Mouse (Mus musculus) heart, embryonic 12.5 days (tissue): ENCODE measurements around the gene Sh3gl3. TPM values are rescaled to one million over a fixed set of nuclear protein-coding genes. Genes with fewer than 3 reads are reported as not detected.
"Not testable (repeated sequence)": the region's sequence is repeated elsewhere in the genome, so short reads cannot be mapped to it uniquely, and the experiment has no call there.

ENCODE experiments used
- ATAC-seq: fragments of 200-750 bp; cut with Nextera tagmentation; 2 replicates; pipeline ENCODE4 v1.8.0; 2017; ENCODE audit warnings: moderate TSS enrichment, moderate library complexity; ENCODE audit not compliant: insufficient number of reproducible peaks, low FRiP score
- H3K27ac ChIP-seq: fragments of 300-500 bp; sonication (generic); 2 replicates; pipeline ENCODE4 v1.5.1; 2016; ENCODE audit warnings: mild to moderate bottlenecking, moderate library complexity; ENCODE audit not compliant: poor library complexity, severe bottlenecking
- H3K27me3 ChIP-seq: fragments of 300-500 bp; sonication (generic); replicated peaks from 2 replicates; pipeline ENCODE4 v1.6.1; 2016; ENCODE audit warnings: mild to moderate bottlenecking, moderate library complexity
- H3K36me3 ChIP-seq: fragments of 300-500 bp; sonication (generic); 2 replicates; pipeline ENCODE4 v1.6.1; 2016; ENCODE audit warnings: mild to moderate bottlenecking, moderate library complexity
- H3K4me1 ChIP-seq: fragments of 300-500 bp; sonication (generic); replicated peaks from 2 replicates; pipeline ENCODE4 v1.6.1; 2016; ENCODE audit warnings: mild to moderate bottlenecking
- H3K4me2 ChIP-seq: fragments of 300-500 bp; sonication (generic); 2 replicates; pipeline ENCODE4 v1.6.1; 2016; ENCODE audit warnings: mild to moderate bottlenecking, moderate library complexity
- H3K4me3 ChIP-seq: fragments of 300-500 bp; sonication (generic); 2 replicates; pipeline ENCODE4 v1.5.1; 2016; ENCODE audit warnings: mild to moderate bottlenecking
- H3K9ac ChIP-seq: fragments of 300-500 bp; sonication (generic); 2 replicates; pipeline ENCODE4 v1.6.1; 2016; ENCODE audit warnings: mild to moderate bottlenecking, moderate library complexity
- H3K9me3 ChIP-seq: fragments of 300-500 bp; sonication (generic); replicated peaks from 2 replicates; pipeline ENCODE4 v1.6.1; 2016; ENCODE audit warnings: mild to moderate bottlenecking, moderate library complexity
- WGBS: fragments of 180-500 bp; shearing (Covaris S2); methylation state at CpG from one replicate; pipeline ENCODE4 v1.1.7; 2016; 5-methylcytosine and 5-hydroxymethylcytosine counted together
- polyA plus RNA-seq: library from polyadenylated mRNA; unstranded; fragments of >200 nt; fragmentation: Nextera tagmentation; extraction: Ambion mirVana; gene quantifications from 2 replicates; pipeline ENCODE4 v1.2.1, GENCODE M21; 2016

Sh3gl3 gene
- polyA plus RNA-seq, 1 experiment from 2014 or later = 6.4 TPM

DNA sequence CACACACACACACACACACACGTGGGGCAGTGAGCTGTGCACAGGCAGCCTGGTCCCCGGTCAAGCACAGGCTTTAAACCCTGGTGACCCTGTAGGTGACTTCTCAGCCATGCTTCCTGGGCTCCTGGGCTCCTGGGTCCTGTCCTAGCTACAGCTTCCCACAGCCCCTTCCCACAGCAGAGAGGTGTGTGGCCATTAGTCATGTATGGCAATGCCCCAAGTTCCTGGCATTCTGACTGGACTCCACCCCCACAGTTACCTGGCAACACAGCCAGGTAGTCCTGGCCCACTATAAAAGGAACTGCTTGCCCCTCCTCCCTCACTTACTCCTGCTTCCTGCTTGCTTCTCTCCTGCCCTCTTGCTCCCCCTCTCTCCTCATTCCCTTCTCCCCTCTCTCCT, 90.5 kb downstream of the Sh3gl3 start:
- Histone ChIP-seq H3K36me3 (no peaks in the 10 kb centered on the region), H3K4me3 (no peak overlapping the region), H3K4me2 (no peak overlapping the region), H3K9me3 (no peaks in the 10 kb centered on the region), H3K27me3 (0 out of 2 replicates have a peak, but pooled peaks cover 10% of the 10 kb centered on the region), H3K9ac (no peak overlapping the region), H3K27ac (no peak overlapping the region), H3K4me1 (no peaks in the 10 kb centered on the region)
- WGBS = 52% methylated on average over 2 of the region's 2 CpGs
- ATAC-seq = no peak

GRCm38 (mm10) chr7:82265365-82265764, 91.7 kb downstream of the Sh3gl3 start:
- Histone ChIP-seq H3K4me2 (no peak overlapping the region), H3K27ac (no peak overlapping the region), H3K9me3 (no peaks in the 10 kb centered on the region), H3K4me1 (no peaks in the 10 kb centered on the region), H3K36me3 (no peaks in the 10 kb centered on the region), H3K4me3 (no peak overlapping the region), H3K9ac (no peak overlapping the region), H3K27me3 (0 out of 2 replicates have a peak, but pooled peaks cover 10% of the 10 kb centered on the region)
- WGBS = 66% methylated on average over 4 of the region's 4 CpGs
- ATAC-seq = no peak

DNA sequence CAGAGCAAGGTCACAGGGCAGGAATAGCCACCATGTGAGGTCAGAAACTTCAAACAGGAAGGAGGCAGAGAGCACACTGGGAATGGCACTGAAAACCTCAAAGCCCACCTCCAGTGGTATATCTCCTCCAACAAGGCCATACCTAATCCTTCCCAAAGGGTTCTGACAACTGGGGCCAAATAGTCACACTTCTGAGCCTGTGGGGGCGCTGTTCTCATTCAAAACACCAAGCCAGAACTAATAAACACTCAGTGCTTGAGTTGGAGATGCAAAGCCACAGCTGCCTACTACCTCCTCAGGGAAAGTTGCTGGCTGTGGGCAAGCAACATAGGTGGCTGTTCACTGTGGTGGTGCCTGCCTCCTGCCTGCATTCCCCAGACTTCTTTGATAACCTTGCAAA, 96.3 kb downstream of the Sh3gl3 start:
- Histone ChIP-seq H3K9me3 (no peaks in the 10 kb centered on the region), H3K27ac (no peak overlapping the region), H3K27me3 (0 out of 2 replicates have a peak, but pooled peaks cover under 1% of the 10 kb centered on the region), H3K4me1 (peaks cover 9% of the 10 kb centered on the region; the same call in 1 of the 2 replicates), H3K9ac (no peak overlapping the region), H3K4me3 (no peak overlapping the region), H3K36me3 (no peaks in the 10 kb centered on the region), H3K4me2 (no peak overlapping the region)
- ATAC-seq = no peak
- WGBS = 8% methylated on average over 1 of the region's 1 CpGs

GRCm38 (mm10) chr7:82271742-82272141, 98.1 kb downstream of the Sh3gl3 start:
- Histone ChIP-seq H3K4me2 (no peak overlapping the region), H3K27ac (no peak overlapping the region), H3K27me3 (peaks cover 4% of the 10 kb centered on the region; the same call in 1 of the 2 replicates), H3K36me3 (no peaks in the 10 kb centered on the region), H3K9me3 (no peaks in the 10 kb centered on the region), H3K9ac (no peak overlapping the region), H3K4me3 (no peak overlapping the region), H3K4me1 (peaks cover 9% of the 10 kb centered on the region; the same call in 1 of the 2 replicates)
- 55% methylated on average over 5 of the region's 5 CpGs for WGBS
- ATAC-seq = no peak

DNA sequence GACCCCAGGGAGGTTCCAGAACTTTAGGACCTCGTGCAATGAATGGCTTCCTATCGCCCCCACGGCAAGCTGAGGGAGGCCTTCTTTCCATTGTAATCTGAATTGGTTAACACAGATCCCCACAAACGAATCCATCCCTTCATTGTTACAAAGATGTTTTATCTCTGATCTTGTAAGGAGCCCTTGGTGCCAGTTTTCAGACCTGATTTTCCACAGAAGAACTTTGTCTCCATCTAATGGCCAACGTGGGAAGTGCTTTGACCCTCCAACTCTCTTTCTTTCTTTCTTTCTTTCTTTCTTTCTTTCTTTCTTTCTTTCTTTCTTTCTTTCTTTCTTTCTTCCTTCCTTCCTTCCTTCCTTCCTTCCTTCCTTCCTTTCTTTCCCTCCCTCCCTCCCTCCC, 99.2 kb downstream of the Sh3gl3 start:
- not testable (repeated sequence) for H3K27me3 ChIP-seq, H3K4me3 ChIP-seq, H3K4me2 ChIP-seq, ATAC-seq, H3K9me3 ChIP-seq, H3K9ac ChIP-seq, H3K36me3 ChIP-seq, H3K27ac ChIP-seq, H3K4me1 ChIP-seq
- 33% methylated on average over 5 of the region's 5 CpGs for WGBS

DNA sequence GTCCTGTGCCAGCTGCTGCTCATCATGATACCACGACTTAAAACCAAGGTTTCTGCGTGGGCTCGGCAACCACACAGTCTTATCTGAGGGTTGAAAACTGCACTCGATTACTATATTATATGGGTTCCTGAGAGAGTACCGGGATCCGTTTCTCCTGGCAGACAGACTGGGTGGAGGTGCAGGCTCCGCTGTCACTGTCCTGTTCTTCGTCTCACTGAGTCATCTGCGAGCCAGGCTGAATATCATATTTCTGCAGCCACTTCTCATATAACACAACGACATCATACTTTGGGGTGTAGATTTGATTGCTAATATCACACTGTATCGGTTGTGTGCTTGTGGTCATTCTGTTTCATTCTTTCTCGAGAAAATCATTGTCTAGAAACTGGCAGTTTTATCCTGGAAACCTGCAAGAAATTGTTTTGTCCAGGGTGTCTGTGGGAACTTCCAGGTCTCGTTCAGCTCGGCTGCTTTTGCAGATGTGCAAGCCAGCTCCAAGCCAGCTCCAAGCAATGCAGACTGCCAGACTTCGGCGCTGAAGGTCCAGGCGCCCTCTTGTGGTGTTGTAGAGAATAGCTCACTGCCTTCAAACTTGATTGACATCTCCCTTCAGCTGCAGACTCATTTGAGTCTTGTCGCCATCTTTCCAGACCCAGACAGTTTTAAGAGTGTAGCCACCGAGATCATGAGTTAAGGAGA, 100.5 kb downstream of the Sh3gl3 start:
- 42% methylated on average over 19 of the region's 19 CpGs for WGBS
- no peaks in the 10 kb centered on the region for H3K36me3 ChIP-seq
- H3K4me1 ChIP-seq = peaks cover 9% of the 10 kb centered on the region; the same call in 1 of the 2 replicates
- H3K4me2 ChIP-seq = no peak overlapping the region
- ATAC-seq = no peak
- no peak overlapping the region for H3K4me3 ChIP-seq
- no peaks in the 10 kb centered on the region for H3K9me3 ChIP-seq
- no peak overlapping the region for H3K27ac ChIP-seq
- H3K9ac ChIP-seq = no peak overlapping the region
- H3K27me3 ChIP-seq = peaks cover 8% of the 10 kb centered on the region

- no peak for ATAC-seq
- no peak overlapping the region for H3K9ac ChIP-seq
Observed at GRCm38 (mm10) chr7:82274975-82275374, 101.3 kb downstream of the Sh3gl3 start.

DNA sequence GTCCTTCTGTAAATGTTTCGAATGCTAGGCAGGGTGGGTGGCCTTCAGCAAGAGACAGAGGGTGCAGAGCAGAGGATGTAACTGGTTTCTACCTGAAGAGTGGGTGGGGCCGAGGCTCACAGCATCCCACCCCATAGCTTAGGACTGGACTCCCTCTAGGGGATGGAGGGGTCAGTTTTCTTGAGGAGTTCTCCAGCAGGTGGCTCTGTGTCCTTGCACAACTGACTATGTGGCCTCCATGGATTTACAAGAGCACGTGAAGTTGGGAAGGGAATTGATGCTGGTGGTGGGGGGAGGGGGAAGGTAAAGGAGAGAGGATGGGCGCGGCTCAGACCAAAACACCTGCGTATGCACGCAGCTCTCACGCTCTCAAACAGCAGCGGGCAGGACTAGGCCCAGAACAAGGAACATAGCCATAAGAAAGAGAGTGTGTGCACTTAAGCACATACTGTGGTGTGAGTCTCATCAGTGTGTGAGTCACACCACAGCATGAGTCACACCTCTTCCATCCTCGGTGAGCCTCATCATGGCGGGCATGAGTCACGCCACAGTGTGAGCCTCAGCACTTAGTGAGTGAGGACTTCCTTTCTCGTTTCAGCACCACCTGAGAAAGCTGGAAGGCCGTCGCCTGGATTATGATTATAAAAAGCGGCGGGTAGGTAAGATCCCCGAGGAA, 102.0 kb downstream of the Sh3gl3 start:
- no peak overlapping the region for H3K27ac ChIP-seq
- H3K27me3 ChIP-seq = peaks cover 14% of the 10 kb centered on the region
- no peak for ATAC-seq
- no peak overlapping the region for H3K4me2 ChIP-seq
- H3K9ac ChIP-seq = no peak overlapping the region
- no peak overlapping the region for H3K4me3 ChIP-seq
- H3K36me3 ChIP-seq = no peaks in the 10 kb centered on the region
- H3K9me3 ChIP-seq = no peaks in the 10 kb centered on the region
- 67% methylated on average over 18 of the region's 18 CpGs for WGBS
- H3K4me1 ChIP-seq = peaks cover 9% of the 10 kb centered on the region; the same call in 1 of the 2 replicates

More at GRCm38 (mm10) chr7:82274975-82275374, 101.3 kb downstream of the Sh3gl3 start:
- Histone ChIP-seq H3K4me3 (no peak overlapping the region), H3K27ac (no peak overlapping the region), H3K9me3 (no peaks in the 10 kb centered on the region), H3K36me3 (no peaks in the 10 kb centered on the region), H3K4me1 (peaks cover 9% of the 10 kb centered on the region; the same call in 1 of the 2 replicates), H3K4me2 (no peak overlapping the region), H3K27me3 (peaks cover 8% of the 10 kb centered on the region)
- WGBS = 86% methylated on average over 5 of the region's 5 CpGs

- Histone ChIP-seq H3K36me3 (no peaks in the 10 kb centered on the region), H3K9me3 (no peaks in the 10 kb centered on the region), H3K4me3 (no peak overlapping the region), H3K9ac (no peak overlapping the region), H3K4me2 (no peak overlapping the region), H3K27me3 (peaks cover 14% of the 10 kb centered on the region), H3K4me1 (peaks cover 9% of the 10 kb centered on the region; the same call in 1 of the 2 replicates), H3K27ac (no peak overlapping the region)
- WGBS = 51% methylated on average over 8 of the region's 8 CpGs
- no peak for ATAC-seq
Observed at GRCm38 (mm10) chr7:82282011-82282410, 108.4 kb downstream of the Sh3gl3 start.

- Histone ChIP-seq H3K9me3 (peaks cover 3% of the 10 kb centered on the region; the same call in 1 of the 2 replicates), H3K27ac (no peak overlapping the region), H3K9ac (no peak overlapping the region), H3K4me1 (peaks cover 9% of the 10 kb centered on the region; the same call in 1 of the 2 replicates), H3K36me3 (no peaks in the 10 kb centered on the region), H3K4me3 (no peak overlapping the region), H3K4me2 (no peak overlapping the region), H3K27me3 (peaks cover 12% of the 10 kb centered on the region)
- ATAC-seq = no peak
- WGBS = 84% methylated on average over 13 of the region's 13 CpGs
Observed at GRCm38 (mm10) chr7:82282464-82282863, 108.8 kb downstream of the Sh3gl3 start.

- Histone ChIP-seq H3K4me2 (no peak overlapping the region), H3K9ac (no peak overlapping the region), H3K4me3 (no peak overlapping the region), H3K9me3 (peaks cover 12% of the 10 kb centered on the region; the same call in 1 of the 2 replicates), H3K36me3 (no peaks in the 10 kb centered on the region), H3K27ac (no peak overlapping the region), H3K27me3 (peaks cover 6% of the 10 kb centered on the region; the same call in 1 of the 2 replicates), H3K4me1 (peaks cover 3% of the 10 kb centered on the region; the same call in 1 of the 2 replicates)
- ATAC-seq = no peak
- WGBS = 80% methylated on average over 2 of the region's 2 CpGs
Observed at GRCm38 (mm10) chr7:82287242-82287641, 113.6 kb downstream of the Sh3gl3 start.
